Mouse (Mus musculus): ENCODE measurements around the gene Bco1. TPM values are rescaled to one million over a fixed set of nuclear protein-coding genes. Genes with fewer than 3 reads are reported as not detected.

Bco1 gene
- polyA plus RNA-seq, 1 experiment from 2014 or later: 1.2 TPM

GRCm38 (mm10) chr8:117178676-117179075 lies 83.0 kb downstream of the Bco1 start:
- no peaks in the 10 kb centered on the region for H3K4me1 ChIP-seq (ENCODE audit: control insufficient read depth, insufficient read depth, low read length)
- H3K27ac ChIP-seq (ENCODE audit: low read length): no peak overlapping the region
- WGBS: 74% methylated on average over 6 of the region's 6 CpGs
- no peaks in the 10 kb centered on the region for H3K9me3 ChIP-seq (replicated peaks; ENCODE audit: control insufficient read depth, low read length)
- H3K9ac ChIP-seq (ENCODE audit: low read length): no peak overlapping the region
- no peaks in the 10 kb centered on the region for H3K27me3 ChIP-seq (ENCODE audit: control insufficient read depth, insufficient read depth, low read length)
- no peak for ATAC-seq (ENCODE audit: insufficient read depth, low FRiP score)
- H3K36me3 ChIP-seq (ENCODE audit: control insufficient read depth, insufficient read depth, low read length): 0 out of 2 replicates have a peak, but pooled peaks cover 4% of the 10 kb centered on the region
- no peak overlapping the region for H3K4me3 ChIP-seq (replicated peaks; ENCODE audit: low read length)
- H3K4me2 ChIP-seq (ENCODE audit: low read depth, low read length): no peak overlapping the region

GRCm38 (mm10) chr8:117182746-117183145 lies 87.1 kb downstream of the Bco1 start:
- Histone ChIP-seq H3K9me3 (replicated peaks; ENCODE audit: control insufficient read depth, low read length) (no peaks in the 10 kb centered on the region), H3K9ac (ENCODE audit: low read length) (no peak overlapping the region), H3K4me1 (ENCODE audit: control insufficient read depth, insufficient read depth, low read length) (no peaks in the 10 kb centered on the region), H3K4me2 (ENCODE audit: low read depth, low read length) (no peak overlapping the region), H3K36me3 (ENCODE audit: control insufficient read depth, insufficient read depth, low read length) (peaks cover 3% of the 10 kb centered on the region; the same call in 1 of the 2 replicates), H3K27me3 (ENCODE audit: control insufficient read depth, insufficient read depth, low read length) (no peaks in the 10 kb centered on the region), H3K4me3 (replicated peaks; ENCODE audit: low read length) (no peak overlapping the region), H3K27ac (ENCODE audit: low read length) (no peak overlapping the region)
- no peak for ATAC-seq (ENCODE audit: insufficient read depth, low FRiP score)
- 97% methylated on average over 4 of the region's 4 CpGs for WGBS

Other genes with a start within 250 kb of the Bco1 start
- gene Cmc2, start 174.4 kb upstream of the Bco1 start, polyA plus RNA-seq (2015; fragmentation: Nextera tagmentation; extraction: Ambion mirVana): 62.3 and 72.0 TPM in 2 replicates
- 27.9 and 28.1 TPM in 2 replicates for gene Cenpn, start 174.1 kb upstream of the Bco1 start, polyA plus RNA-seq (2015; fragmentation: Nextera tagmentation; extraction: Ambion mirVana)
- gene Atmin, start 152.5 kb upstream of the Bco1 start, polyA plus RNA-seq (2015; fragmentation: Nextera tagmentation; extraction: Ambion mirVana): 9.0 and 9.6 TPM in 2 replicates
- gene 1700030J22Rik, start 116.9 kb upstream of the Bco1 start, polyA plus RNA-seq (2015; fragmentation: Nextera tagmentation; extraction: Ambion mirVana): 1.3 and 2.0 TPM in 2 replicates
- gene Gcsh, start 102.3 kb upstream of the Bco1 start, polyA plus RNA-seq (2015; fragmentation: Nextera tagmentation; extraction: Ambion mirVana): 118 and 130 TPM in 2 replicates
- 0.48 and 0.71 TPM in 2 replicates for gene Pkd1l2, start 13.4 kb upstream of the Bco1 start, polyA plus RNA-seq (2015; fragmentation: Nextera tagmentation; extraction: Ambion mirVana)
- 2.2 TPM in 2 replicates for gene Gan, start 62.3 kb downstream of the Bco1 start, polyA plus RNA-seq (2015; fragmentation: Nextera tagmentation; extraction: Ambion mirVana)
- 13.7 and 14.2 TPM in 2 replicates for gene Cmip, start 161.2 kb downstream of the Bco1 start, polyA plus RNA-seq (2015; fragmentation: Nextera tagmentation; extraction: Ambion mirVana)

All from stomach, embryonic 16.5 days (tissue).